Mouse (Mus musculus) monocyte, adult 5-6 weeks (primary cell): ENCODE measurements around the gene Tex26. TPM values are rescaled to one million over a fixed set of nuclear protein-coding genes. Genes with fewer than 3 reads are reported as not detected.

Experiments used
- ATAC-seq: fragments of 153-309, 156-312 bp; replicated peaks from 2 replicates; pipeline ENCODE4 v1.8.0; 2017; ENCODE audit warnings: mild to moderate bottlenecking; ENCODE audit not compliant: low TSS enrichment, insufficient number of reproducible peaks, severe bottlenecking, poor library complexity, low FRiP score
- total RNA-seq: library from RNA; stranded (forward); fragments of 200-1000, 200-491, 200-594 nt; gene quantifications from 3 replicates; pipeline ENCODE4 v1.2.3, GENCODE M21; 2017

Tex26 gene
- total RNA-seq, result not detected in 3 replicates

GRCm38 (mm10) chr5:149439531-149440179 lies at the start of gene Tex26:
Gene Tex26, plus strand, starts transcription at chr5:149439660.
- ATAC-seq, result no peak

GRCm38 (mm10) chr5:149391574-149392375 lies 47.7 kb upstream of the Tex26 start:
- no peak for ATAC-seq

- ATAC-seq, result no peak
Measured at GRCm38 (mm10) chr5:149392420-149392988, 47.0 kb upstream of the Tex26 start.

GRCm38 (mm10) chr5:149401446-149401975 lies 37.9 kb upstream of the Tex26 start:
- ATAC-seq, result no peak

- ATAC-seq, result no peak
Measured at GRCm38 (mm10) chr5:149402029-149402428, 37.4 kb upstream of the Tex26 start.

- ATAC-seq, result no peak
Measured at GRCm38 (mm10) chr5:149403386-149403785, 36.1 kb upstream of the Tex26 start.

- no peak for ATAC-seq
Measured at GRCm38 (mm10) chr5:149404710-149405109, 34.8 kb upstream of the Tex26 start.

- no peak for ATAC-seq
Measured at GRCm38 (mm10) chr5:149406791-149407276, 32.6 kb upstream of the Tex26 start.

GRCm38 (mm10) chr5:149409502-149409901 lies 30.0 kb upstream of the Tex26 start:
- no peak for ATAC-seq

GRCm38 (mm10) chr5:149411509-149412193 lies 27.8 kb upstream of the Tex26 start, which contains the start of gene Medag:
Gene Medag, plus strand, starts transcription at chr5:149411749.
- no peak for ATAC-seq

GRCm38 (mm10) chr5:149412194-149412575 lies 27.3 kb upstream of the Tex26 start:
- ATAC-seq, result no peak

- no peak for ATAC-seq
Measured at GRCm38 (mm10) chr5:149412671-149413070, 26.8 kb upstream of the Tex26 start.

- no peak for ATAC-seq
Measured at GRCm38 (mm10) chr5:149414369-149415167, 24.9 kb upstream of the Tex26 start.

- ATAC-seq, result no peak
Measured at GRCm38 (mm10) chr5:149417381-149417780, 22.1 kb upstream of the Tex26 start.

GRCm38 (mm10) chr5:149426525-149426924 lies 12.9 kb upstream of the Tex26 start:
- ATAC-seq, result no peak

- no peak for ATAC-seq
Measured at GRCm38 (mm10) chr5:149427277-149428060, 12.0 kb upstream of the Tex26 start.

- ATAC-seq, result 0 out of 2 replicates have a peak, but pooled peaks have one; percentile 22
Measured at GRCm38 (mm10) chr5:149428347-149428746, 11.1 kb upstream of the Tex26 start.
